8 mouse cellular contexts compared by ENCODE assay signal in the genomic region with DNA sequence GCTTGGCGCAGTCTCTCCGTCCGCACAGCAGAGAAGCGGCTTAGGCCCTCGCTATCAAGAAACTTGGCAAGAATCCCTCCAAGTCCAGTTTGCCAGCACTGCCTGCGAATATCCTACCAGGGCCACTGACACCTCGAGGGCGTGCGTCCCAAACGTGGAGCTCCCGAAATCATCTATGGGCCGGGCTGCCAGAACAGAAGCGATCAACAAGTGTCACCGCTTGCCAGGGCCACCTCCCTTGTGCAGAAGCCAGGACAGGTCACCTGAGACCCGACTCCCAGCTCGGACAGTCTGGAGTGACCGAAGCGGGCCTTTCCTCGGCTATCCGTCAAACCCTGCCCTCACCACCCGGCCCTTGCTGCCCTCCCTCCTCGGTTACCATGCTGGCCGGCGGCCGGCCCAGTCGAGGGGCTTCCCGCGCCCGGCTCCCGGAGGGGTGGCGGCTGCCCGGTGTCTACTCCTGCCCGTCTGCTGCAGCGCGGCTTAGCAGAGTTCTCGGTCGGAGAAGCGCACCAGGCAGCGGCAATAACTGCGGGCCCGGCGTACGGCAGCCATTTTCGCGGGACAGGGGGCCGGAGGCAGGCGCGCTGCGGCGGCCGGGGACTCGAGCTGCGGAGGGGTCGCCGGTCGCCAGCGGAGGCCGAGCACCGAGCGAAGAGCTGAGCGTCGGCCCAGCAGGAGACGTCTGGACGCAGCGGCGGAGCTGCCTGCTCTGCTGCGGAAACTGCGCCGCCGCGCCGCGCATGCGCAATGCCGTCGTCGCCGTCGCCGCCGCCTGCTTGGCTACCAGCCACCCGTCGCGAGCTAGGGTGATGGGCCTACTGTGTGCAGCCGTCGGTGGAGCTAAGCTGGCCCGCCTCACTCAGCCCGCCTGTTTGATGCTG. TPM values are rescaled to one million over a fixed set of nuclear protein-coding genes. Genes with fewer than 3 reads are reported as not detected.
DNase-seq lines count a peak whose midpoint lies in the region; ATAC-seq and TF ChIP-seq lines count a peak whose summit lies in the region.

No protein-coding gene starts in this region.

- peak; percentile 47 for DNase-seq in ES-E14 (ENCODE audit: low read depth, low spot score)
- DNase-seq in cerebellum, adult 11 months = peak; percentile 82
- peak; percentile 87 for DNase-seq in forebrain, embryonic 14.5 days (ENCODE audit: low spot score)
- DNase-seq in heart, postnatal 14 days = peak; percentile 88 to 92
- DNase-seq in layer of hippocampus, adult 8-10 months (ENCODE audit: low spot score in 2 of 2) = peak; percentile 52 to 78
- peak; percentile 73 to 77 for DNase-seq in thymus, adult 18-20 months

- no peak for TF ChIP-seq CTCF in olfactory bulb, adult 2 months (IDR thresholded peaks at IDR 0.05; ENCODE audit: insufficient read depth, low read depth, low read length)

- peak overlapping the region; percentile 81 for H3K9ac ChIP-seq in ES-E14 (ENCODE audit: insufficient read depth, low read depth, low read length, poor library complexity, severe bottlenecking)
- H3K9ac ChIP-seq in forebrain, embryonic 14.5 days (ENCODE audit: low read length) = peak overlapping the region; percentile 79
- H3K9ac ChIP-seq in lung, embryonic 15.5 days = peak overlapping the region; percentile 77

- peak; percentile 89 for TF ChIP-seq POLR2A in olfactory bulb, adult 2 months (IDR thresholded peaks at IDR 0.05; ENCODE audit: insufficient read depth, low read depth, low read length)

- no peaks in the 10 kb centered on the region for H3K36me3 ChIP-seq in ES-E14 (ENCODE audit: control insufficient read depth, insufficient read depth, low read length, poor library complexity, severe bottlenecking)
- H3K36me3 ChIP-seq in forebrain, embryonic 14.5 days (ENCODE audit: control insufficient read depth, insufficient read depth, low read length) = no peaks in the 10 kb centered on the region
- H3K36me3 ChIP-seq in lung, embryonic 15.5 days = peaks cover 3% of the 10 kb centered on the region; the same call in 1 of the 2 replicates

- peak; percentile 81 for ATAC-seq in forebrain, embryonic 14.5 days
- peak; percentile 83 for ATAC-seq in lung, embryonic 15.5 days (ENCODE audit: borderline replicate concordance, extremely low read depth, low FRiP score, low TSS enrichment)

- peak overlapping the region; percentile 6; the same call in 1 of the 2 replicates for H3K27ac ChIP-seq in ES-E14 (ENCODE audit: insufficient read depth, low read depth, low read length, poor library complexity, severe bottlenecking)
- H3K27ac ChIP-seq in forebrain, embryonic 14.5 days (ENCODE audit: low read depth, low read length) = peak overlapping the region; percentile 86
- peak overlapping the region; percentile 97 for H3K27ac ChIP-seq in lung, embryonic 15.5 days
- peak overlapping the region; percentile 78 for H3K27ac ChIP-seq in olfactory bulb, adult 2 months (ENCODE audit: insufficient read depth, low read depth, low read length)

- 0 out of 4 replicates have a peak, but pooled peaks cover 1 to 2% of the 10 kb centered on the region in 2 experiments for H3K4me1 ChIP-seq in ES-E14 (ENCODE audit: control insufficient read depth in 2 of 2, insufficient read depth in 2 of 2, low read length in 2 of 2, poor library complexity in 1 of 2)
- H3K4me1 ChIP-seq in forebrain, embryonic 14.5 days (ENCODE audit: control insufficient read depth, insufficient read depth, low read length) = peaks cover 11% of the 10 kb centered on the region
- peaks cover 31% of the 10 kb centered on the region for H3K4me1 ChIP-seq in lung, embryonic 15.5 days
- peaks cover 8% of the 10 kb centered on the region; the same call in 1 of the 2 replicates for H3K4me1 ChIP-seq in olfactory bulb, adult 2 months (ENCODE audit: control insufficient read depth, insufficient read depth, low read length)

- H3K4me2 ChIP-seq in forebrain, embryonic 14.5 days (ENCODE audit: low read length) = peak overlapping the region; percentile 87
- H3K4me2 ChIP-seq in lung, embryonic 15.5 days = peak overlapping the region; percentile 78

- peak overlapping the region; percentile 78 to 94 for H3K4me3 ChIP-seq in ES-E14 (ENCODE audit: insufficient read depth in 1 of 2, low read depth in 1 of 2, low read length in 2 of 2, poor library complexity in 1 of 2, severe bottlenecking in 1 of 2)
- peak overlapping the region; percentile 90 for H3K4me3 ChIP-seq in forebrain, embryonic 14.5 days (ENCODE audit: low read depth, low read length)
- peak overlapping the region; percentile 77 for H3K4me3 ChIP-seq in lung, embryonic 15.5 days
- peak overlapping the region; percentile 72 for H3K4me3 ChIP-seq in olfactory bulb, adult 2 months (ENCODE audit: insufficient read depth, low read depth, low read length)

- under 1% methylated on average over 86 of the region's 88 CpGs for WGBS in forebrain, embryonic 14.5 days
- WGBS in lung, embryonic 15.5 days = under 1% methylated on average over 83 of the region's 88 CpGs
- WGBS in olfactory bulb, adult 2 months = under 1% methylated on average over 88 of the region's 88 CpGs

- intact Hi-C loops in heart, postnatal 14 days (cut with DNase I) = loop anchor here (10.0 kb wide), 1 partner anchor 337 kb away; a partner anchor contains a TSS

- in situ Hi-C loops in ES-E14 (cut with MboI; ENCODE audit: low sequenced_read_pairs in 2 of 2, unreplicated experiment in 2 of 2) = no loop called here

- H3K27me3 ChIP-seq in forebrain, embryonic 14.5 days (replicated peaks; ENCODE audit: control insufficient read depth, insufficient read depth, low read length) = no peaks in the 10 kb centered on the region
- H3K27me3 ChIP-seq in lung, embryonic 15.5 days = no peaks in the 10 kb centered on the region

- no peaks in the 10 kb centered on the region for H3K9me3 ChIP-seq in ES-E14 (ENCODE audit: control insufficient read depth, insufficient read depth, low read depth, low read length)
- H3K9me3 ChIP-seq in forebrain, embryonic 14.5 days (replicated peaks; ENCODE audit: control insufficient read depth, low read length) = no peaks in the 10 kb centered on the region
- H3K9me3 ChIP-seq in lung, embryonic 15.5 days = no peaks in the 10 kb centered on the region

TF ChIP-seq in ES-E14, 5 proteins besides CTCF, POLR2A, EP300 and RAD21:
- TF ChIP-seq HCFC1 (IDR thresholded peaks at IDR 0.05; ENCODE audit: borderline replicate concordance, insufficient read depth, low read length) = no peak
- TF ChIP-seq CHD2 (IDR thresholded peaks at IDR 0.05; ENCODE audit: low read depth, low read length) = no peak
- TF ChIP-seq MAFK (IDR thresholded peaks at IDR 0.05; ENCODE audit: insufficient read depth, low read depth, low read length) = no peak
- no peak for TF ChIP-seq ZC3H11A (IDR thresholded peaks at IDR 0.05; ENCODE audit: borderline replicate concordance, low read depth, low read length)

RNA-seq across cellular contexts. Expression of a gene that starts 0.7 kb away (rescaled TPM):
- total RNA-seq in ES-E14 (2012; rRNA removed) = 19.2 and 28.7 TPM in 2 replicates
- polyA plus RNA-seq in forebrain, embryonic 14.5 days (2014; fragmentation: Nextera tagmentation; extraction: Ambion mirVana) = 50.3 and 53.0 TPM in 2 replicates
- 10 to 100 TPM; 65.4 to 70.7 TPM for total RNA-seq in heart, postnatal 14 days (2021)
- total RNA-seq in layer of hippocampus, adult 8-10 months (2022) = 100 to 1,000 TPM in 1 of 4 experiments, 10 to 100 TPM in 3; 89.9 to 102 (median 97.3) TPM
- polyA plus RNA-seq in lung, embryonic 15.5 days (2015; fragmentation: Nextera tagmentation; extraction: Ambion mirVana) = 41.6 and 46.8 TPM in 2 replicates
- not detected in 2 replicates for polyA plus RNA-seq in olfactory bulb, adult 2 months (2012; ENCODE audit: insufficient read depth, insufficient read length, low replicate concordance, missing spikeins)

RNA-seq across cellular contexts. Expression of a gene that starts 0.8 kb away (rescaled TPM):
- 5.3 and 5.4 TPM in 2 replicates for total RNA-seq in ES-E14 (2012; rRNA removed)
- polyA plus RNA-seq in forebrain, embryonic 14.5 days (2014; fragmentation: Nextera tagmentation; extraction: Ambion mirVana) = 30.6 and 33.8 TPM in 2 replicates
- total RNA-seq in heart, postnatal 14 days (2021) = 10 to 100 TPM; 16.2 to 16.6 TPM
- total RNA-seq in layer of hippocampus, adult 8-10 months (2022) = 10 to 100 TPM; 18.6 to 20.7 (median 19.9) TPM
- 17.5 and 19.1 TPM in 2 replicates for polyA plus RNA-seq in lung, embryonic 15.5 days (2015; fragmentation: Nextera tagmentation; extraction: Ambion mirVana)
- not detected in 2 replicates for polyA plus RNA-seq in olfactory bulb, adult 2 months (2012; ENCODE audit: insufficient read depth, insufficient read length, low replicate concordance, missing spikeins)

RNA-seq across cellular contexts. Expression of a gene that starts 56.4 kb away (rescaled TPM):
- 0.48 and 1.4 TPM in 2 replicates for total RNA-seq in ES-E14 (2012; rRNA removed)
- polyA plus RNA-seq in forebrain, embryonic 14.5 days (2014; fragmentation: Nextera tagmentation; extraction: Ambion mirVana) = not detected in 2 replicates
- total RNA-seq in heart, postnatal 14 days (2021) = not detected
- not detected for total RNA-seq in layer of hippocampus, adult 8-10 months (2022)
- 0.31 and 0.36 TPM in 2 replicates for polyA plus RNA-seq in lung, embryonic 15.5 days (2015; fragmentation: Nextera tagmentation; extraction: Ambion mirVana)
- not detected in 2 replicates for polyA plus RNA-seq in olfactory bulb, adult 2 months (2012; ENCODE audit: insufficient read depth, insufficient read length, low replicate concordance, missing spikeins)

Comparison
In these comparisons a context has a peak if more than half of its experiments do, and no peak if none do; other contexts are left out.
1. Peak in every context shown above with its lines: DNase-seq, ATAC-seq, H3K4me3 ChIP-seq and H3K27ac ChIP-seq.
2. H3K27ac ChIP-seq: peak in every context shown above with its lines; median percentile 97 in lung, embryonic 15.5 days; 86 in forebrain, embryonic 14.5 days; 78 in olfactory bulb, adult 2 months; 6 in ES-E14.